Mouse (Mus musculus): ENCODE measurements around the gene Mipep. TPM values are rescaled to one million over a fixed set of nuclear protein-coding genes. Genes with fewer than 3 reads are reported as not detected.

The Mipep gene
- polyA plus RNA-seq, 1 experiment from 2014 or later, result 16.4 TPM

GRCm38 (mm10) chr14:60851632-60852031 lies 67.3 kb downstream of the Mipep start:
- WGBS, result 93% methylated on average over 5 of the region's 5 CpGs
- H3K27me3 ChIP-seq, result no peaks in the 10 kb centered on the region
- no peaks in the 10 kb centered on the region for H3K9me3 ChIP-seq
- no peak overlapping the region for H3K4me3 ChIP-seq
- ATAC-seq (ENCODE audit: low FRiP score), result no peak
- H3K4me2 ChIP-seq, result no peak overlapping the region
- no peak overlapping the region for H3K27ac ChIP-seq
- H3K9ac ChIP-seq, result no peak overlapping the region
- peaks cover 55% of the 10 kb centered on the region for H3K36me3 ChIP-seq
- H3K4me1 ChIP-seq (replicated peaks), result no peaks in the 10 kb centered on the region

- no peaks in the 10 kb centered on the region for H3K9me3 ChIP-seq
- ATAC-seq (ENCODE audit: low FRiP score), result no peak
- H3K27ac ChIP-seq, result no peak overlapping the region
- no peak overlapping the region for H3K4me2 ChIP-seq
- H3K4me3 ChIP-seq, result no peak overlapping the region
- H3K4me1 ChIP-seq (replicated peaks), result no peaks in the 10 kb centered on the region
- no peak overlapping the region for H3K9ac ChIP-seq
- 81% methylated on average over 7 of the region's 7 CpGs for WGBS
- no peaks in the 10 kb centered on the region for H3K27me3 ChIP-seq
- peaks cover 23% of the 10 kb centered on the region for H3K36me3 ChIP-seq
Observed at GRCm38 (mm10) chr14:60856199-60856912, 72.0 kb downstream of the Mipep start.

DNA sequence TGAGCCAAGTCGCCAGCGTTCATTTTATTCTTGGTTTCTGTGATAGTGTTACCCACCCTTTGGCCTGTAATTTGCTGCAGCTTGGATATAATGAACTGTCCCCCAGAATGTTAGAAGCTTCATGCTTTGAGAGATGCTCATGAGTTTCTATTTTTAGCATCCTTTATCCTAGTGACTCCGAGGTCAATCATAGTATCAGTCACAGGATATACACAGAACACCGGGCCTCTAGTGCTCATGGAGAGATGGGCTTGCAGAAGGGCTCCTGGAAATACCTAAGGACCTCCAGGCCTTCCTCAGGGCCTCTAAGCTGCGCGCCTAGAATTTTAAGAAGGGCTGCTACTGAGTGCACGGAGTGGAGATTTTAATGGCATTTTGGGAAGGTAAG lies 72.5 kb downstream of the Mipep start:
- H3K4me2 ChIP-seq, result no peak overlapping the region
- H3K9me3 ChIP-seq, result no peaks in the 10 kb centered on the region
- H3K4me1 ChIP-seq (replicated peaks), result no peaks in the 10 kb centered on the region
- H3K36me3 ChIP-seq, result peaks cover 17% of the 10 kb centered on the region
- no peaks in the 10 kb centered on the region for H3K27me3 ChIP-seq
- no peak overlapping the region for H3K9ac ChIP-seq
- H3K27ac ChIP-seq, result no peak overlapping the region
- ATAC-seq (ENCODE audit: low FRiP score), result no peak
- no peak overlapping the region for H3K4me3 ChIP-seq
- WGBS, result 85% methylated on average over 7 of the region's 7 CpGs

- H3K27ac ChIP-seq, result no peak overlapping the region
- ATAC-seq (ENCODE audit: low FRiP score), result no peak
- no peak overlapping the region for H3K4me3 ChIP-seq
- 78% methylated on average over 3 of the region's 3 CpGs for WGBS
- H3K9ac ChIP-seq, result no peak overlapping the region
- H3K4me2 ChIP-seq, result no peak overlapping the region
- H3K9me3 ChIP-seq, result no peaks in the 10 kb centered on the region
- H3K36me3 ChIP-seq, result no peaks in the 10 kb centered on the region; the same call in 1 of the 2 replicates
- H3K27me3 ChIP-seq, result no peaks in the 10 kb centered on the region
- H3K4me1 ChIP-seq (replicated peaks), result 0 out of 2 replicates have a peak, but pooled peaks cover 2% of the 10 kb centered on the region
Observed at GRCm38 (mm10) chr14:60863396-60863795, 79.0 kb downstream of the Mipep start.

DNA sequence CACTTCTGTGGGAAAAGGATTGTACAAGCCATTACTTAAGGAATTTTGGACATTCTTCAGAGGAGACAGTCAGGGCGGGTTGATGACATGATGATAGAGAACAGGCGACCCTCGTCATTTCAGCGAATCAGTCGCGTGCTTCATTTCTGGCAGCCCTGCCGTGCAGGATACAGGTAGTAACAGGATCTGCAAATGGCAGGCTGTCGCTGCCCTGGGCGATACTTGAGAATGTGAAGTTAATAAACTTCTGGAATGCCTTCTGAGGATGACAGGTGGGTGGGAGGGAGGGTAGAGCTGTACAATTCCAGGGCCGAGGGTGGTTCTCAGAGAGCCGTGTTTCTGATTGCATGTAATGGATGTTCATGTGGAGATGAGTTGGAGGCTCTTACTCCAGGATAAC lies 82.0 kb downstream of the Mipep start:
- ATAC-seq (ENCODE audit: low FRiP score), result no peak
- H3K4me2 ChIP-seq, result no peak overlapping the region
- 83% methylated on average over 11 of the region's 11 CpGs for WGBS
- no peaks in the 10 kb centered on the region for H3K9me3 ChIP-seq
- peaks cover 4% of the 10 kb centered on the region for H3K36me3 ChIP-seq
- no peaks in the 10 kb centered on the region for H3K27me3 ChIP-seq
- H3K4me3 ChIP-seq, result no peak overlapping the region
- 0 out of 2 replicates have a peak, but pooled peaks cover 2% of the 10 kb centered on the region for H3K4me1 ChIP-seq (replicated peaks)
- no peak overlapping the region for H3K9ac ChIP-seq
- no peak overlapping the region for H3K27ac ChIP-seq

- Histone ChIP-seq H3K4me3 (no peak overlapping the region), H3K4me1 (replicated peaks) (0 out of 2 replicates have a peak, but pooled peaks cover 2% of the 10 kb centered on the region), H3K36me3 (peaks cover 13% of the 10 kb centered on the region), H3K9me3 (no peaks in the 10 kb centered on the region), H3K27ac (no peak overlapping the region), H3K27me3 (no peaks in the 10 kb centered on the region), H3K9ac (no peak overlapping the region), H3K4me2 (no peak overlapping the region)
- no peak for ATAC-seq (ENCODE audit: low FRiP score)
- WGBS, result 58% methylated on average over 9 of the region's 9 CpGs
Observed at GRCm38 (mm10) chr14:60868325-60868724, 84.0 kb downstream of the Mipep start.

GRCm38 (mm10) chr14:60871831-60872230 lies 87.5 kb downstream of the Mipep start:
- H3K4me3 ChIP-seq, result no peak overlapping the region

GRCm38 (mm10) chr14:60882106-60882505 lies 97.7 kb downstream of the Mipep start:
- ATAC-seq (ENCODE audit: low FRiP score), result no peak
- peaks cover 5% of the 10 kb centered on the region; the same call in 1 of the 2 replicates for H3K4me1 ChIP-seq (replicated peaks)
- 94% methylated on average over 5 of the region's 5 CpGs for WGBS
- no peak overlapping the region for H3K4me3 ChIP-seq
- no peaks in the 10 kb centered on the region for H3K9me3 ChIP-seq
- no peaks in the 10 kb centered on the region for H3K27me3 ChIP-seq
- H3K4me2 ChIP-seq, result no peak overlapping the region
- no peak overlapping the region for H3K9ac ChIP-seq
- H3K36me3 ChIP-seq, result peaks cover 11% of the 10 kb centered on the region
- no peak overlapping the region for H3K27ac ChIP-seq

More at GRCm38 (mm10) chr14:60871831-60872230, 87.5 kb downstream of the Mipep start:
- Histone ChIP-seq H3K4me1 (replicated peaks) (0 out of 2 replicates have a peak, but pooled peaks cover 2% of the 10 kb centered on the region), H3K4me2 (no peak overlapping the region), H3K27me3 (no peaks in the 10 kb centered on the region), H3K36me3 (peaks cover 26% of the 10 kb centered on the region), H3K9me3 (no peaks in the 10 kb centered on the region), H3K27ac (no peak overlapping the region), H3K9ac (no peak overlapping the region)
- WGBS, result 92% methylated on average over 8 of the region's 8 CpGs
- no peak for ATAC-seq (ENCODE audit: low FRiP score)

DNA sequence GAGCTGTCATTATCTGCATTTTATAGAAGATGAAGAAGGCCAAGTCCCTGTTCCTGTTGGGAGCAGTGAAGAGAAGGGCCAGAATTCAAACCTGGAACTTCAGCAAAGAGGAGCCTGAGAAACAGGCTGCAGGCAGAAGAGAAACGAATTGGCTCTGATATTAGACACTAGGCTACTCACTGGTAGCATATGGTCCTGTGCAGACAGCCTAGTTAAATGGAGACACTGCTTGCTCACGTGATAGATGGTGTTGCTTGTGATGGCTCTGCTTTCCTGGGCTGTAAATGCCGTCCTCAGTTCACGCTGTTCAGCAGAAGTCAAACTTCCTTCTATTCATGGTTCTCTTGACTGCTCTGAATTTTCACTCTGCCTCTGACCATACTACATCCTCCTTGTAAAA lies 98.3 kb downstream of the Mipep start:
- Histone ChIP-seq H3K27me3 (no peaks in the 10 kb centered on the region), H3K4me1 (replicated peaks) (peaks cover 5% of the 10 kb centered on the region; the same call in 1 of the 2 replicates), H3K27ac (no peak overlapping the region), H3K4me2 (no peak overlapping the region), H3K9ac (no peak overlapping the region), H3K36me3 (peaks cover 11% of the 10 kb centered on the region), H3K4me3 (no peak overlapping the region), H3K9me3 (no peaks in the 10 kb centered on the region)
- no peak for ATAC-seq (ENCODE audit: low FRiP score)
- WGBS, result 86% methylated on average over 4 of the region's 4 CpGs

DNA sequence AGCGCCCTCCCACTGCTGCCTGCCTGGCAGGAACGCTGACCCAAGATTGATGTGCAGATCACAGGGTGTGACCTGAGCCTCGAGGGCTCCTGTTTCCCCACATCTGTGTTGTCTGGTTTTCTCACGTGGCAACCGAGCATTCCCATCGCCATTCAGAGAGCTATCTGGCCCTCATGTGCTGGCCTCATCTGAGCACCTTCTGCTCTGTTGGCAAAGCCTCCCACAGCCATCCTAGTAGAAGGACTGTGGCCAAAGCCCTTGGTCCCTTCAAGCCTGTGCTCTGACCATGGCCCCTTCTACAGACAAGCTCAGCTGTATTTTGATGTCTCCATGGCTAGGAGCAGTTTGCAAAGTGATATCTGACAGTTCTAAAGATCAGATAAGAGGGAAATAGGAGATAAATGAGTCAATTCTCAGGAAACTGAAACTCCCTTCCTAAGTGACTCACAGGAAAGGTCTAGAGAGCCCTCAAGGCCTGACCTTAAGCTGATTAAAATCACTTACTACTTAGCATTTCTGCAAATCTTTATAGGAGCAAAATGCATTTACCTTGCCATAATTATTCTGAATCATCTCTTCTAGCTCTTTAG lies 101.1 kb downstream of the Mipep start:
- Histone ChIP-seq H3K9ac (no peak overlapping the region), H3K4me3 (no peak overlapping the region), H3K27ac (no peak overlapping the region), H3K4me2 (no peak overlapping the region), H3K36me3 (peaks cover 21% of the 10 kb centered on the region), H3K4me1 (replicated peaks) (peaks cover 5% of the 10 kb centered on the region; the same call in 1 of the 2 replicates), H3K9me3 (no peaks in the 10 kb centered on the region), H3K27me3 (no peaks in the 10 kb centered on the region)
- ATAC-seq (ENCODE audit: low FRiP score), result no peak
- 49% methylated on average over 6 of the region's 6 CpGs for WGBS

GRCm38 (mm10) chr14:60893882-60894281 lies 109.5 kb downstream of the Mipep start:
- no peaks in the 10 kb centered on the region for H3K27me3 ChIP-seq
- no peaks in the 10 kb centered on the region for H3K4me1 ChIP-seq (replicated peaks)
- WGBS, result 95% methylated on average over 10 of the region's 10 CpGs
- H3K9me3 ChIP-seq, result no peaks in the 10 kb centered on the region
- no peak overlapping the region for H3K4me2 ChIP-seq
- H3K4me3 ChIP-seq, result no peak overlapping the region
- no peak for ATAC-seq (ENCODE audit: low FRiP score)
- no peak overlapping the region for H3K9ac ChIP-seq
- no peak overlapping the region for H3K27ac ChIP-seq
- no peaks in the 10 kb centered on the region for H3K36me3 ChIP-seq

DNA sequence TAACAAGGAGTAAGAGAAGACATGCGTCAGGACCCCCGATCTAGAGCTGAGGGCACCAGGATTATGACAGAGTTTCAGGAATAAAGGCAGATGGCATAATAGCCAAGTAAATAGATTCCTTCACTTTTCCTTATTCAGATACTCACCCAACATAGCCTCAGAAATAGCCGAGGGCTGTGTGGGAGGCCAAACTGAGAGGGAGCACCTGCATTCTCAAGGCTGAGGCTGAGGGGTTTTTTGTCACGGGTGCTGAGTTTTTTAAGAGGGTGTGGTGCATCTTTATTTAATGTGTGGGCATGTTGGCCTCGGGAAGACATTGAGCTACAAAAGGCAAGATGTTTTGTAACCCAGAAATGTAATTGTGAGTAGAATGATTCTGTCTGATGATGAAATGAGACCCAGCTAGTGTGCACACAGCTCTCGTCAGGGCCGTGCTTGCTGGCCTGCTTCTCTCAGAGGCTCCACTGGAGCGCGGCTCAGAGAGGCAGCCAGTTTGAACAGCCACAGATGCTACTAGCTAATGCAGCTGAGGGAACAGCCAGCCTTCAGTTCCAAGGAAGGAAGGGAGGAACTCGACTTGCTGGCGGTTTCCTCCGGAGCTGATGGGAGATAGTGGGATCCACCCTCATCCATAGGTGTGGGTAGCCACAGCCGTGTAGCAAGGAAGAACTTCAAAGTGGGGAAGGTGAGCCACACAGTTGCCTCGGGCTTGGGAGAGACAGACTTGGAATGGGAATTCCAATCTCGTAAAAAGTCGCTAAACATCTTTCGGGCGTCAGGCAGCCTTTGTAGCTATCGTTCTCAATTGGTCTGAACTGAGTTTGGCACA lies 111.0 kb downstream of the Mipep start:
- no peak for ATAC-seq (ENCODE audit: low FRiP score)
- no peaks in the 10 kb centered on the region for H3K36me3 ChIP-seq
- no peak overlapping the region for H3K9ac ChIP-seq
- WGBS, result 80% methylated on average over 19 of the region's 19 CpGs
- H3K4me3 ChIP-seq, result no peak overlapping the region
- no peak overlapping the region for H3K4me2 ChIP-seq
- no peak overlapping the region for H3K27ac ChIP-seq
- H3K9me3 ChIP-seq, result no peaks in the 10 kb centered on the region
- no peaks in the 10 kb centered on the region for H3K4me1 ChIP-seq (replicated peaks)
- no peaks in the 10 kb centered on the region for H3K27me3 ChIP-seq
